Mouse (Mus musculus): ENCODE results near the gene Trip6.

DNA sequence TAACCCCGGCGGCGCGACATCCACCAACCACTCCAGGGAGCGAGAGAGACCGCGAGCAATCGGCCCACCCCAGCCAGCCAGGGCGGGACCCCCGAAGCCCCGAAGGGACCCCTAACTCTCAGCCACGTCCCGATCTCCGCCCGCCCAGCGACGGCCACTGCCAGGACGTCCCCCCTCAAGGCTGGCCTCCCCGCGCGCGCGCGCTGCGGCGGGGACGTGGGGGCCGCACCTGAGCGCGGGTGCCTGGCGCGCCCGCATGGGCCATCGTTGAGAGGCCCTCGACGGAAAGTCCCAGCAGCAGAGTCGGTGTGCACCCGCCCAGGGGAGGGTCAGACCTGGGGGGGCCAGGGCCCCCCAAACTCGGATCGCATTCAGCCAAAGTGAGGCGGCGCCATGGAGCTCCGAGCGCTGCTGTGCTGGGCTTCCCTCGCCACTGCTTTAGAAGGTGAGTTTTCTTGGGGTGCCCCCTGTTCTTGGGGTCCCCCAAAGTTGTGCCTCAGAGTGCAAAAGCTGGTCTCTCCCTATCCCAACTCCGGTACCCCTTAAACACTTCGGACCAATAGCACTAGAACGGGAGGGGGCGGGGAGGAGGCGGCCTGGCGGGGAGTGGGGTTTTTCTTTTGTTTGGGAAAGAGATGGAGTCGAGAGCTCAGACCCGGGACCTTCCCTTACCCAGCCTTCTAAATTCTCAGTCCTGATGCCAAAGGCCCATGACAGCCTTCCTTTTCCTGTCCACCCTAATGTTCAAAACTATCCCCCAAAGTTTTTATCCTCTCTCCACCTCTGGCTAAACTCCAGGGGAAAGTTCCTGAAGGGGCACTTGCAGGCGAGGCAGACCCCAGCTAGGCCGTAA is 36.2 kb upstream of the Trip6 start:
- TF ChIP-seq MAFK (IDR thresholded peaks at IDR 0.05; ENCODE audit: insufficient read depth, low read depth, low read length) (no peak), ZNF384 (IDR thresholded peaks at IDR 0.05; ENCODE audit: low read depth, low read length) (no peak), HCFC1 (IDR thresholded peaks at IDR 0.05; ENCODE audit: borderline replicate concordance, insufficient read depth, low read length) (no peak), CHD2 (IDR thresholded peaks at IDR 0.05; ENCODE audit: low read depth, low read length) (no peak), ZC3H11A (IDR thresholded peaks at IDR 0.05; ENCODE audit: borderline replicate concordance, low read depth, low read length) (no peak)

Data from ES-E14 (cell line).